Mouse (Mus musculus): ENCODE measurements around the gene Csk.

- TF ChIP-seq CTCF (IDR thresholded peaks at IDR 0.05; ENCODE audit: low read depth, low read length) (no peak), POLR2AphosphoS5 (IDR thresholded peaks at IDR 0.05; ENCODE audit: insufficient replicate concordance, low read depth, low read length) (no peak)
Observed at GRCm38 (mm10) chr9:57656631-57657350, 3.4 kb upstream of the Csk start.

Data from G1E (cell line).